Mouse (Mus musculus) hindbrain, postnatal 0 days (tissue): ENCODE measurements at regions not wholly inside any gene's neighbourhood (a gene's known extent, or its start where the extent isn't known, plus 50 kb on each side); places are given as distances from the start of the nearest gene placed in this dataset.

Source experiments
- ATAC-seq: fragments of 200-750 bp; cut with Nextera tagmentation; 2 replicates; pipeline ENCODE4 v1.8.0; 2017; ENCODE audit warnings: mild to moderate bottlenecking, moderate TSS enrichment, moderate library complexity
- DNase-seq: peaks from one replicate; pipeline ENCODE4 v3.0.0-alpha.2; 2015; ENCODE audit warnings: low spot score
- H3K27ac ChIP-seq: fragments of 300-500 bp; sonication (generic); 2 replicates; pipeline ENCODE4 v1.5.1; 2014; ENCODE audit warnings: mild to moderate bottlenecking
- H3K27me3 ChIP-seq: fragments of 300-500 bp; sonication (generic); 2 replicates; pipeline ENCODE4 v1.6.1; 2014; ENCODE audit warnings: low read length, mixed read lengths; ENCODE audit not compliant: insufficient read depth
- H3K36me3 ChIP-seq: fragments of 300-500 bp; sonication (generic); 2 replicates; pipeline ENCODE4 v1.6.1; 2014; ENCODE audit warnings: low read length, mixed read lengths; ENCODE audit not compliant: insufficient read depth
- H3K4me1 ChIP-seq: fragments of 300-500 bp; sonication (generic); 2 replicates; pipeline ENCODE4 v1.6.1; 2014; ENCODE audit warnings: antibody characterized with exemption, low read length, mixed read lengths; ENCODE audit not compliant: insufficient read depth
- H3K4me2 ChIP-seq: fragments of 300-500 bp; sonication (generic); 2 replicates; pipeline ENCODE4 v1.6.1; 2014; ENCODE audit warnings: low read depth, mild to moderate bottlenecking, low read length, moderate library complexity, mixed read lengths
- H3K4me3 ChIP-seq: fragments of 300-500 bp; sonication (generic); 2 replicates; pipeline ENCODE4 v1.5.1; 2014; ENCODE audit warnings: low read length
- H3K9ac ChIP-seq: fragments of 300-500 bp; sonication (generic); replicated peaks from 2 replicates; pipeline ENCODE4 v1.6.1; 2014; ENCODE audit warnings: mild to moderate bottlenecking, low read length, moderate library complexity, mixed read lengths
- H3K9me3 ChIP-seq: fragments of 300-500 bp; sonication (generic); 2 replicates; pipeline ENCODE4 v1.6.1; 2016; ENCODE audit warnings: low read length, mixed read lengths
- CTCF ChIP-seq: IDR thresholded peaks from 2 replicates; pipeline ENCODE4 v1.5.1; 2016; ENCODE audit warnings: antibody characterized with exemption, control low read depth, low read depth
- WGBS: fragments of 180-500 bp; shearing (Covaris S2); extraction: QIAGEN DNeasy Blood & Tissue Kit; methylation state at CpG from one replicate; pipeline ENCODE4 v1.1.7; 2014; 5-methylcytosine and 5-hydroxymethylcytosine counted together

- H3K27me3 ChIP-seq = no peaks in the 10 kb centered on the region
- H3K36me3 ChIP-seq = no peaks in the 10 kb centered on the region
- H3K4me3 ChIP-seq = no peak overlapping the region
- no peak overlapping the region for H3K4me2 ChIP-seq
- TF ChIP-seq CTCF = peak; percentile 82
- H3K9ac ChIP-seq = no peak overlapping the region
- 7% methylated on average over 8 of the region's 8 CpGs for WGBS
- peaks cover 3% of the 10 kb centered on the region; the same call in 1 of the 2 replicates for H3K9me3 ChIP-seq
- no peak for ATAC-seq
- H3K27ac ChIP-seq = no peak overlapping the region
- 0 out of 2 replicates have a peak, but pooled peaks cover 4% of the 10 kb centered on the region for H3K4me1 ChIP-seq
- peak; percentile 84 for DNase-seq
Measured at GRCm38 (mm10) chr1:128824235-128824634, 232.1 kb upstream of the Cxcr4 start.

- Histone ChIP-seq H3K4me2 (no peak overlapping the region), H3K4me3 (no peak overlapping the region), H3K27me3 (no peaks in the 10 kb centered on the region), H3K9ac (no peak overlapping the region), H3K27ac (no peak overlapping the region), H3K4me1 (0 out of 2 replicates have a peak, but pooled peaks cover 4% of the 10 kb centered on the region), H3K36me3 (no peaks in the 10 kb centered on the region), H3K9me3 (peaks cover 3% of the 10 kb centered on the region; the same call in 1 of the 2 replicates)
- ATAC-seq (no peak), DNase-seq (no peak)
- no peak for TF ChIP-seq CTCF
- 54% methylated on average over 6 of the region's 6 CpGs for WGBS
Measured at GRCm38 (mm10) chr1:128821991-128822390, 229.9 kb upstream of the Cxcr4 start.

GRCm38 (mm10) chr1:128820527-128820926 is 228.4 kb upstream of the Cxcr4 start:
- TF ChIP-seq CTCF = peak; percentile 23; the same call in 1 of the 2 replicates
- Histone ChIP-seq H3K9me3 (peaks cover 3% of the 10 kb centered on the region; the same call in 1 of the 2 replicates), H3K4me1 (0 out of 2 replicates have a peak, but pooled peaks cover 4% of the 10 kb centered on the region), H3K9ac (no peak overlapping the region), H3K4me2 (no peak overlapping the region), H3K27me3 (no peaks in the 10 kb centered on the region), H3K36me3 (no peaks in the 10 kb centered on the region), H3K4me3 (no peak overlapping the region), H3K27ac (no peak overlapping the region)
- DNase-seq (no peak), ATAC-seq (no peak)
- 100% methylated on average over 1 of the region's 1 CpGs for WGBS

- no peak overlapping the region for H3K4me3 ChIP-seq
- TF ChIP-seq CTCF = no peak
- H3K4me2 ChIP-seq = no peak overlapping the region
- WGBS = 93% methylated on average over 6 of the region's 6 CpGs
- no peak overlapping the region for H3K27ac ChIP-seq
- H3K27me3 ChIP-seq = no peaks in the 10 kb centered on the region
- ATAC-seq (no peak), DNase-seq (no peak)
- H3K4me1 ChIP-seq = 0 out of 2 replicates have a peak, but pooled peaks cover 4% of the 10 kb centered on the region
- H3K9ac ChIP-seq = no peak overlapping the region
- no peaks in the 10 kb centered on the region for H3K36me3 ChIP-seq
- peaks cover 3% of the 10 kb centered on the region; the same call in 1 of the 2 replicates for H3K9me3 ChIP-seq
Measured at GRCm38 (mm10) chr1:128819611-128820010, 227.5 kb upstream of the Cxcr4 start.

GRCm38 (mm10) chr1:128813379-128813778 is 221.3 kb upstream of the Cxcr4 start:
- Histone ChIP-seq H3K4me1 (no peaks in the 10 kb centered on the region), H3K27me3 (no peaks in the 10 kb centered on the region), H3K4me2 (no peak overlapping the region), H3K9ac (no peak overlapping the region), H3K9me3 (no peaks in the 10 kb centered on the region), H3K27ac (no peak overlapping the region), H3K36me3 (no peaks in the 10 kb centered on the region), H3K4me3 (no peak overlapping the region)
- TF ChIP-seq CTCF = no peak
- DNase-seq (no peak), ATAC-seq (no peak)
- WGBS = 78% methylated on average over 5 of the region's 5 CpGs

GRCm38 (mm10) chr1:128810860-128811259 is 218.8 kb upstream of the Cxcr4 start:
- no peak overlapping the region for H3K27ac ChIP-seq
- 68% methylated on average over 3 of the region's 3 CpGs for WGBS
- no peaks in the 10 kb centered on the region for H3K36me3 ChIP-seq
- H3K9ac ChIP-seq = no peak overlapping the region
- no peak for ATAC-seq
- H3K4me3 ChIP-seq = no peak overlapping the region
- H3K4me1 ChIP-seq = peaks cover 3% of the 10 kb centered on the region; the same call in 1 of the 2 replicates
- TF ChIP-seq CTCF = no peak
- no peak overlapping the region for H3K4me2 ChIP-seq
- H3K9me3 ChIP-seq = no peaks in the 10 kb centered on the region
- H3K27me3 ChIP-seq = no peaks in the 10 kb centered on the region
- no peak for DNase-seq

- ATAC-seq = no peak
- WGBS = 74% methylated on average over 2 of the region's 2 CpGs
- peaks cover 3% of the 10 kb centered on the region; the same call in 1 of the 2 replicates for H3K4me1 ChIP-seq
- no peak overlapping the region for H3K4me2 ChIP-seq
- no peak for DNase-seq
- H3K4me3 ChIP-seq = no peak overlapping the region
- H3K9me3 ChIP-seq = no peaks in the 10 kb centered on the region
- no peak overlapping the region for H3K27ac ChIP-seq
- H3K36me3 ChIP-seq = no peaks in the 10 kb centered on the region
- no peak overlapping the region for H3K9ac ChIP-seq
- TF ChIP-seq CTCF = no peak
- no peaks in the 10 kb centered on the region for H3K27me3 ChIP-seq
Measured at GRCm38 (mm10) chr1:128810094-128810493, 218.0 kb upstream of the Cxcr4 start.
